Mouse (Mus musculus): ENCODE measurements around the gene Tas1r3. TPM values are rescaled to one million over a fixed set of nuclear protein-coding genes. Genes with fewer than 3 reads are reported as not detected.

Tas1r3 gene
- polyA plus RNA-seq, 1 experiment from 2014 or later, result 0.41 TPM

GRCm38 (mm10) chr4:155831205-155831766 is 31.9 kb downstream of the Tas1r3 start, which contains the start of gene Aurkaip1:
TSS of gene Aurkaip1 (plus strand) at chr4:155831272.
- peak within 1 kb of the TSS; percentile 99 for H3K4me2 ChIP-seq (replicated peaks)
- ATAC-seq (ENCODE audit: low FRiP score), result peak; percentile 92
- peak within 1 kb of the TSS; percentile 89 for H3K27ac ChIP-seq
- DNase-seq (ENCODE audit: low spot score), result peak; percentile 95
- peaks cover 19% of the 10 kb centered on the region for H3K4me1 ChIP-seq (replicated peaks; ENCODE audit: control insufficient read depth, insufficient read depth, low read length)
- H3K36me3 ChIP-seq (replicated peaks; ENCODE audit: control insufficient read depth, insufficient read depth), result peaks cover 35% of the 10 kb centered on the region
- WGBS, result under 1% methylated on average over 49 of the region's 49 CpGs
- H3K9ac ChIP-seq, result peak within 1 kb of the TSS; percentile 89
- H3K27me3 ChIP-seq (ENCODE audit: control insufficient read depth, insufficient read depth, low read length), result no peaks in the 10 kb centered on the region
- peak within 1 kb of the TSS; percentile 64 for H3K4me3 ChIP-seq (replicated peaks; ENCODE audit: low read length)
- no peaks in the 10 kb centered on the region for H3K9me3 ChIP-seq (ENCODE audit: control insufficient read depth, low read length)

- Histone ChIP-seq H3K4me3 (replicated peaks; ENCODE audit: low read length) (peak overlapping the region; percentile 64; the same call in 1 of the 2 replicates), H3K36me3 (replicated peaks; ENCODE audit: control insufficient read depth, insufficient read depth) (peaks cover 39% of the 10 kb centered on the region), H3K4me1 (replicated peaks; ENCODE audit: control insufficient read depth, insufficient read depth, low read length) (peaks cover 19% of the 10 kb centered on the region), H3K27me3 (ENCODE audit: control insufficient read depth, insufficient read depth, low read length) (no peaks in the 10 kb centered on the region), H3K9me3 (ENCODE audit: control insufficient read depth, low read length) (no peaks in the 10 kb centered on the region), H3K27ac (no peak overlapping the region), H3K9ac (no peak overlapping the region), H3K4me2 (replicated peaks) (peak overlapping the region; percentile 99)
- DNase-seq (ENCODE audit: low spot score) (no peak), ATAC-seq (ENCODE audit: low FRiP score) (no peak)
- 53% methylated on average over 8 of the region's 8 CpGs for WGBS
These were observed 32.6 kb downstream of the Tas1r3 start for GRCm38 (mm10) chr4:155830596-155830995.

DNA sequence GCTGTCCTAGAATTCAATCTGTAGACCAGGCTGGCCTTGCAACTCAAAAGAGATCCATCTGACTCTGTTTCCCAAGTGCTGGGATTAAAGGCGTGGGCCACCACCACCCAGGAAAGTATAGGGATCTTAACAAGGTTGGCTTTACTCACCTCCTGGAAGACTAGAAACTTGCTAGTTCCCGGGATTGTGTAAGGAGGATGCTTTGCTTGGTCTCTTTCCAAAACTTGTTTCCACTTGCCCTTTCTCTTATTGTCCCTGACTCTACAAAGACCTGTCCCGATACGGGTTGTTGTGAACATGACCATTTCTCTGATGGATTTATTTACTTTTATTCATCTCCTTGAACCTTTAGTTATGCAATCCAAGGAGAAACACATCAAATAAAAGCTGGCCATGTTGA is 33.3 kb downstream of the Tas1r3 start:
- H3K27me3 ChIP-seq (ENCODE audit: control insufficient read depth, insufficient read depth, low read length), result no peaks in the 10 kb centered on the region
- no peak overlapping the region for H3K4me3 ChIP-seq (replicated peaks; ENCODE audit: low read length)
- H3K4me2 ChIP-seq (replicated peaks), result no peak overlapping the region
- peaks cover 46% of the 10 kb centered on the region for H3K36me3 ChIP-seq (replicated peaks; ENCODE audit: control insufficient read depth, insufficient read depth)
- no peaks in the 10 kb centered on the region for H3K9me3 ChIP-seq (ENCODE audit: control insufficient read depth, low read length)
- WGBS, result 92% methylated on average over 4 of the region's 4 CpGs
- no peak overlapping the region for H3K27ac ChIP-seq
- peaks cover 19% of the 10 kb centered on the region for H3K4me1 ChIP-seq (replicated peaks; ENCODE audit: control insufficient read depth, insufficient read depth, low read length)
- H3K9ac ChIP-seq, result no peak overlapping the region
- ATAC-seq (ENCODE audit: low FRiP score), result no peak
- no peak for DNase-seq (ENCODE audit: low spot score)

GRCm38 (mm10) chr4:155823443-155823842 is 39.7 kb downstream of the Tas1r3 start:
- H3K36me3 ChIP-seq (replicated peaks; ENCODE audit: control insufficient read depth, insufficient read depth), result peaks cover 97% of the 10 kb centered on the region
- H3K4me2 ChIP-seq (replicated peaks), result no peak overlapping the region
- WGBS, result 96% methylated on average over 16 of the region's 16 CpGs

DNA sequence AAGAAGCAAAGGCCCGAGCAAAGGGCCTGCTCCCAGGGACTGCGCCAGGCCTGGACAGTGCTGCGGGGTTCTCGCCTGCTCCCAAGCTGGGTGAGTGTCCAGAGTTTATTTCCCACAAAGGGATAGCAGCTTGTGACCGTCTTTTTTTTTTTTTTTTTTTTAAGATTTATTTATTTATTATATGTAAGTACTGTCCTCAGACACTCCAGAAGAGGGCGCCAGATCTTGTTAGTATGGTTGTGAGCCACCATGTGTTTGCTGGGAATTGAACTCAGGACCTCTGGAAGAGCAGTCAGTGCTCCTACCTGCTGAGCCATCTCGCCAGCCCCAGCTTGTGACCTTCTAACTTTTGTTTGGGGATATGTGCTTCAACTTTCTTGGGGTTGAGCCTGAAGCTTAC is 42.1 kb downstream of the Tas1r3 start:
- 79% methylated on average over 7 of the region's 7 CpGs for WGBS
- H3K4me2 ChIP-seq (replicated peaks), result no peak overlapping the region
- DNase-seq (ENCODE audit: low spot score), result no peak
- no peaks in the 10 kb centered on the region for H3K9me3 ChIP-seq (ENCODE audit: control insufficient read depth, low read length)
- no peak overlapping the region for H3K9ac ChIP-seq
- no peak overlapping the region for H3K27ac ChIP-seq
- no peaks in the 10 kb centered on the region for H3K4me1 ChIP-seq (replicated peaks; ENCODE audit: control insufficient read depth, insufficient read depth, low read length)
- ATAC-seq (ENCODE audit: low FRiP score), result no peak
- H3K4me3 ChIP-seq (replicated peaks; ENCODE audit: low read length), result no peak overlapping the region
- H3K36me3 ChIP-seq (replicated peaks; ENCODE audit: control insufficient read depth, insufficient read depth), result peaks cover 98% of the 10 kb centered on the region
- H3K27me3 ChIP-seq (ENCODE audit: control insufficient read depth, insufficient read depth, low read length), result no peaks in the 10 kb centered on the region

More at GRCm38 (mm10) chr4:155823443-155823842, 39.7 kb downstream of the Tas1r3 start:
- DNase-seq (ENCODE audit: low spot score) (no peak), ATAC-seq (ENCODE audit: low FRiP score) (no peak)
- Histone ChIP-seq H3K4me3 (replicated peaks; ENCODE audit: low read length) (no peak overlapping the region), H3K4me1 (replicated peaks; ENCODE audit: control insufficient read depth, insufficient read depth, low read length) (no peaks in the 10 kb centered on the region), H3K27ac (no peak overlapping the region), H3K27me3 (ENCODE audit: control insufficient read depth, insufficient read depth, low read length) (no peaks in the 10 kb centered on the region), H3K9me3 (ENCODE audit: control insufficient read depth, low read length) (no peaks in the 10 kb centered on the region), H3K9ac (no peak overlapping the region)

DNA sequence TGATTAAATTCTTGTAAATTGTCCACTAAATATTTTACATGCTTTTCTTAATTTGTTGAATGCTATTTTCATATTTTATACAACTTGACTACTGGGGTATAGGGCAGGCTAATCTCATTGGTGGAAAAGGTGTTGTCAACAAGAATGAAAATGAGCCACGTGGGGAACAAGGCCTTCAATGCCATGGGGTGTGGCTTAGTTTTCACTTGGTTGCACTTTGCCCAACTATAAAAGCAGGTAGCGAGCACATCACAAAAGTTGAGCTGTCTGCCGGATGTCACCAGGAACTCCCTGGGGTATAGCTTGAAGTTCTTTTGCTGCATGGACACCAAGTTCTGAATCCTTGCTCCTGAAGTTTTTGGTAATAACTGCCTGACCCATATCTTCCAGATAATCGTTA is 45.6 kb downstream of the Tas1r3 start:
- no peak overlapping the region for H3K27ac ChIP-seq
- peaks cover 88% of the 10 kb centered on the region for H3K36me3 ChIP-seq (replicated peaks; ENCODE audit: control insufficient read depth, insufficient read depth)
- no peaks in the 10 kb centered on the region for H3K9me3 ChIP-seq (ENCODE audit: control insufficient read depth, low read length)
- DNase-seq (ENCODE audit: low spot score) (no peak), ATAC-seq (ENCODE audit: low FRiP score) (no peak)
- no peak overlapping the region for H3K4me2 ChIP-seq (replicated peaks)
- H3K27me3 ChIP-seq (ENCODE audit: control insufficient read depth, insufficient read depth, low read length), result no peaks in the 10 kb centered on the region
- H3K4me1 ChIP-seq (replicated peaks; ENCODE audit: control insufficient read depth, insufficient read depth, low read length), result peaks cover 16% of the 10 kb centered on the region
- no peak overlapping the region for H3K4me3 ChIP-seq (replicated peaks; ENCODE audit: low read length)
- H3K9ac ChIP-seq, result no peak overlapping the region
- WGBS, result 76% methylated on average over 4 of the region's 4 CpGs

DNA sequence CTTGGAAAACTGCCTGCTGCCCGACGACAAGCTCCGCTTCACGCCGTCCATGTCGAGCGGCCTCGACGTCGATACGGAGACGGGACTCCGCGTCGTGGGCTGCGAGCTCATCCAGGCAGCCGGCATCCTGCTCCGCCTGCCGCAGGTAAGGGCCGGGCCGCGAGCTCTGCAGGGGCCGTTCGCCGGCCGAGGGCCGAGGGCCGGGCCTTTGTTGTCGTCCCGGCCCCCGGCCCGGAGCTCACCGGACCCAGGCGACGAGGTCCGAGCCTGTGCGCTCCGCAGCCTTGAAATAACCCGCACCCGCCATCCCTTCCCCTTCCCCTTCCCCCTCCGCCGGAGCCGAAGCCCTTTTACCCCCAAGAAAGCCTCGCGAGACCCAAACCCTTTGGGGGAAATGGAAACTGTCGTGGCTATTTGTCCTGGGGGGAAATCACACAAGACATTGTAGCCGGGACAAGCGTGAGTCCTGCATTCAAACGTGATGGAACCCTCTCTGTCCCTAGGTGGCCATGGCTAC is 50.4 kb downstream of the Tas1r3 start:
- Histone ChIP-seq H3K4me3 (replicated peaks; ENCODE audit: low read length) (peak overlapping the region; percentile 100), H3K4me2 (replicated peaks) (peak overlapping the region; percentile 91), H3K9ac (peak overlapping the region; percentile 98), H3K9me3 (ENCODE audit: control insufficient read depth, low read length) (no peaks in the 10 kb centered on the region), H3K36me3 (replicated peaks; ENCODE audit: control insufficient read depth, insufficient read depth) (peaks cover 77% of the 10 kb centered on the region), H3K27ac (peak overlapping the region; percentile 88), H3K4me1 (replicated peaks; ENCODE audit: control insufficient read depth, insufficient read depth, low read length) (peaks cover 24% of the 10 kb centered on the region), H3K27me3 (ENCODE audit: control insufficient read depth, insufficient read depth, low read length) (no peaks in the 10 kb centered on the region)
- under 1% methylated on average over 41 of the region's 49 CpGs for WGBS
- peak; percentile 46; the same call in 1 of the 2 replicates for ATAC-seq (ENCODE audit: low FRiP score)
- no peak for DNase-seq (ENCODE audit: low spot score)

GRCm38 (mm10) chr4:155811929-155812664 is 51.1 kb downstream of the Tas1r3 start, which contains the start of gene Ccnl2:
TSS of gene Ccnl2 (plus strand) at chr4:155812489.
- Histone ChIP-seq H3K36me3 (replicated peaks; ENCODE audit: control insufficient read depth, insufficient read depth) (peaks cover 77% of the 10 kb centered on the region), H3K9ac (peak within 1 kb of the TSS; percentile 98), H3K4me1 (replicated peaks; ENCODE audit: control insufficient read depth, insufficient read depth, low read length) (peaks cover 24% of the 10 kb centered on the region), H3K9me3 (ENCODE audit: control insufficient read depth, low read length) (no peaks in the 10 kb centered on the region), H3K4me2 (replicated peaks) (peak within 1 kb of the TSS; percentile 91), H3K4me3 (replicated peaks; ENCODE audit: low read length) (peak within 1 kb of the TSS; percentile 100), H3K27me3 (ENCODE audit: control insufficient read depth, insufficient read depth, low read length) (no peaks in the 10 kb centered on the region), H3K27ac (peak within 1 kb of the TSS; percentile 88)
- WGBS, result under 1% methylated on average over 56 of the region's 60 CpGs
- DNase-seq (ENCODE audit: low spot score) (peak; percentile 96), ATAC-seq (ENCODE audit: low FRiP score) (peak; percentile 99)

All from hindbrain, embryonic 14.5 days (tissue).